Mouse (Mus musculus): ENCODE results near the gene Fam213a. TPM values are rescaled to one million over a fixed set of nuclear protein-coding genes. Genes with fewer than 3 reads are reported as not detected.

The Fam213a gene
- polyA plus RNA-seq, 1 experiment from 2014 or later: 96.8 TPM

- Histone ChIP-seq H3K36me3 (no peaks in the 10 kb centered on the region), H3K4me3 (replicated peaks) (no peak overlapping the region), H3K4me1 (no peaks in the 10 kb centered on the region), H3K27me3 (no peaks in the 10 kb centered on the region), H3K9ac (no peak overlapping the region), H3K27ac (no peak overlapping the region), H3K9me3 (replicated peaks) (no peaks in the 10 kb centered on the region), H3K4me2 (no peak overlapping the region)
- no peak for ATAC-seq (replicated peaks; ENCODE audit: low FRiP score)
- WGBS: 78% methylated on average over 3 of the region's 3 CpGs
These were observed 7.7 kb upstream of the Fam213a start for GRCm38 (mm10) chr14:41021246-41021645.

- H3K27me3 ChIP-seq: no peaks in the 10 kb centered on the region
- no peak overlapping the region for H3K9ac ChIP-seq
- no peak for ATAC-seq (replicated peaks; ENCODE audit: low FRiP score)
- H3K4me2 ChIP-seq: no peak overlapping the region
- no peak overlapping the region for H3K27ac ChIP-seq
- no peaks in the 10 kb centered on the region for H3K9me3 ChIP-seq (replicated peaks)
- no peak overlapping the region for H3K4me3 ChIP-seq (replicated peaks)
- 70% methylated on average over 5 of the region's 5 CpGs for WGBS
- H3K4me1 ChIP-seq: peaks cover 14% of the 10 kb centered on the region
- H3K36me3 ChIP-seq: no peaks in the 10 kb centered on the region
These were observed 3.9 kb upstream of the Fam213a start for GRCm38 (mm10) chr14:41017460-41017859.

GRCm38 (mm10) chr14:41014701-41015240, 1.2 kb upstream of the Fam213a start:
- no peaks in the 10 kb centered on the region for H3K36me3 ChIP-seq
- H3K4me3 ChIP-seq (replicated peaks): no peak overlapping the region
- no peaks in the 10 kb centered on the region for H3K9me3 ChIP-seq (replicated peaks)
- H3K4me2 ChIP-seq: no peak overlapping the region
- H3K9ac ChIP-seq: no peak overlapping the region
- H3K27ac ChIP-seq: no peak overlapping the region
- H3K27me3 ChIP-seq: no peaks in the 10 kb centered on the region
- WGBS: 74% methylated on average over 5 of the region's 5 CpGs
- H3K4me1 ChIP-seq: peaks cover 19% of the 10 kb centered on the region
- no peak for ATAC-seq (replicated peaks; ENCODE audit: low FRiP score)

- Histone ChIP-seq H3K27me3 (no peaks in the 10 kb centered on the region), H3K9me3 (replicated peaks) (no peaks in the 10 kb centered on the region), H3K9ac (peak overlapping the region; percentile 83), H3K4me3 (replicated peaks) (peak overlapping the region; percentile 67), H3K27ac (no peak overlapping the region), H3K36me3 (no peaks in the 10 kb centered on the region), H3K4me1 (peaks cover 26% of the 10 kb centered on the region), H3K4me2 (peak overlapping the region; percentile 94)
- WGBS: 12% methylated on average over 9 of the region's 9 CpGs
- ATAC-seq (replicated peaks; ENCODE audit: low FRiP score): no peak
These were observed 445 bp downstream of the Fam213a start for GRCm38 (mm10) chr14:41013143-41013542.

- Histone ChIP-seq H3K4me2 (no peak overlapping the region), H3K9ac (no peak overlapping the region), H3K27ac (no peak overlapping the region), H3K36me3 (no peaks in the 10 kb centered on the region), H3K9me3 (replicated peaks) (no peaks in the 10 kb centered on the region), H3K4me1 (peaks cover 38% of the 10 kb centered on the region), H3K4me3 (replicated peaks) (no peak overlapping the region), H3K27me3 (no peaks in the 10 kb centered on the region)
- 70% methylated on average over 3 of the region's 3 CpGs for WGBS
- ATAC-seq (replicated peaks; ENCODE audit: low FRiP score): no peak
These were observed 1.7 kb downstream of the Fam213a start for GRCm38 (mm10) chr14:41011916-41012315.

GRCm38 (mm10) chr14:41008138-41008537, 5.5 kb downstream of the Fam213a start:
- peak overlapping the region; percentile 91 for H3K27ac ChIP-seq
- peak; percentile 79 for ATAC-seq (replicated peaks; ENCODE audit: low FRiP score)
- no peaks in the 10 kb centered on the region for H3K36me3 ChIP-seq
- H3K9ac ChIP-seq: no peak overlapping the region
- 34% methylated on average over 2 of the region's 2 CpGs for WGBS
- peaks cover 60% of the 10 kb centered on the region for H3K4me1 ChIP-seq
- H3K9me3 ChIP-seq (replicated peaks): no peaks in the 10 kb centered on the region
- H3K4me3 ChIP-seq (replicated peaks): no peak overlapping the region
- H3K27me3 ChIP-seq: no peaks in the 10 kb centered on the region
- peak overlapping the region; percentile 4; the same call in 1 of the 2 replicates for H3K4me2 ChIP-seq

- 0 out of 2 replicates have a peak overlapping the region, but pooled peaks have one; percentile 7 for H3K4me2 ChIP-seq
- H3K27ac ChIP-seq: peak overlapping the region; percentile 91
- no peaks in the 10 kb centered on the region for H3K27me3 ChIP-seq
- WGBS: 16% methylated on average over 5 of the region's 5 CpGs
- peak; percentile 81 for ATAC-seq (replicated peaks; ENCODE audit: low FRiP score)
- H3K9me3 ChIP-seq (replicated peaks): no peaks in the 10 kb centered on the region
- peaks cover 58% of the 10 kb centered on the region for H3K4me1 ChIP-seq
- no peak overlapping the region for H3K9ac ChIP-seq
- no peaks in the 10 kb centered on the region for H3K36me3 ChIP-seq
- H3K4me3 ChIP-seq (replicated peaks): no peak overlapping the region
These were observed 5.9 kb downstream of the Fam213a start for GRCm38 (mm10) chr14:41007641-41008040.

- H3K4me2 ChIP-seq: 0 out of 2 replicates have a peak overlapping the region, but pooled peaks have one; percentile 7
- H3K9ac ChIP-seq: no peak overlapping the region
- H3K9me3 ChIP-seq (replicated peaks): no peaks in the 10 kb centered on the region
- no peak overlapping the region for H3K4me3 ChIP-seq (replicated peaks)
- H3K27me3 ChIP-seq: no peaks in the 10 kb centered on the region
- H3K27ac ChIP-seq: peak overlapping the region; percentile 91
- ATAC-seq (replicated peaks; ENCODE audit: low FRiP score): peak; percentile 49
- no peaks in the 10 kb centered on the region for H3K36me3 ChIP-seq
- 38% methylated on average over 3 of the region's 3 CpGs for WGBS
- H3K4me1 ChIP-seq: peaks cover 58% of the 10 kb centered on the region
These were observed 6.7 kb downstream of the Fam213a start for GRCm38 (mm10) chr14:41006899-41007298.

- no peak overlapping the region for H3K4me3 ChIP-seq (replicated peaks)
- H3K36me3 ChIP-seq: no peaks in the 10 kb centered on the region
- no peaks in the 10 kb centered on the region for H3K27me3 ChIP-seq
- peak overlapping the region; percentile 91 for H3K27ac ChIP-seq
- no peaks in the 10 kb centered on the region for H3K9me3 ChIP-seq (replicated peaks)
- ATAC-seq (replicated peaks; ENCODE audit: low FRiP score): no peak
- no peak overlapping the region for H3K9ac ChIP-seq
- H3K4me2 ChIP-seq: 0 out of 2 replicates have a peak overlapping the region, but pooled peaks have one; percentile 7
- WGBS: 72% methylated on average over 10 of the region's 10 CpGs
- peaks cover 58% of the 10 kb centered on the region for H3K4me1 ChIP-seq
These were observed 7.3 kb downstream of the Fam213a start for GRCm38 (mm10) chr14:41006263-41006662.

GRCm38 (mm10) chr14:41005716-41006115, 7.9 kb downstream of the Fam213a start:
- 80% methylated on average over 9 of the region's 9 CpGs for WGBS
- no peak for ATAC-seq (replicated peaks; ENCODE audit: low FRiP score)
- Histone ChIP-seq H3K4me1 (peaks cover 58% of the 10 kb centered on the region), H3K27me3 (no peaks in the 10 kb centered on the region), H3K36me3 (no peaks in the 10 kb centered on the region), H3K4me3 (replicated peaks) (no peak overlapping the region), H3K4me2 (no peak overlapping the region), H3K9ac (no peak overlapping the region), H3K27ac (peak overlapping the region; percentile 88), H3K9me3 (replicated peaks) (no peaks in the 10 kb centered on the region)

GRCm38 (mm10) chr14:41004201-41005141, 9.1 kb downstream of the Fam213a start:
- Histone ChIP-seq H3K9ac (peak overlapping the region; percentile 22; the same call in 1 of the 2 replicates), H3K27ac (peak overlapping the region; percentile 88), H3K27me3 (no peaks in the 10 kb centered on the region), H3K9me3 (replicated peaks) (no peaks in the 10 kb centered on the region), H3K4me2 (peak overlapping the region; percentile 52), H3K4me3 (replicated peaks) (peak overlapping the region; percentile 25), H3K4me1 (peaks cover 57% of the 10 kb centered on the region), H3K36me3 (0 out of 2 replicates have a peak, but pooled peaks cover 3% of the 10 kb centered on the region)
- 23% methylated on average over 22 of the region's 22 CpGs for WGBS
- peak; percentile 34 for ATAC-seq (replicated peaks; ENCODE audit: low FRiP score)

GRCm38 (mm10) chr14:41001576-41001975, 12.0 kb downstream of the Fam213a start:
- no peak overlapping the region for H3K4me2 ChIP-seq
- no peak for ATAC-seq (replicated peaks; ENCODE audit: low FRiP score)
- WGBS: 81% methylated on average over 5 of the region's 5 CpGs
- H3K27ac ChIP-seq: no peak overlapping the region
- no peaks in the 10 kb centered on the region for H3K27me3 ChIP-seq
- H3K4me1 ChIP-seq: peaks cover 35% of the 10 kb centered on the region
- no peak overlapping the region for H3K4me3 ChIP-seq (replicated peaks)
- H3K36me3 ChIP-seq: peaks cover 25% of the 10 kb centered on the region
- no peaks in the 10 kb centered on the region for H3K9me3 ChIP-seq (replicated peaks)
- H3K9ac ChIP-seq: no peak overlapping the region
